Mouse (Mus musculus) embryo, embryonic 10.5 days (tissue): ENCODE measurements around the gene Tsc1.

Experiments used
- DNase-seq: peaks from one replicate; pipeline ENCODE4 v3.0.0-alpha.2; 2015; ENCODE audit warnings: low spot score

The Tsc1 gene

DNA sequence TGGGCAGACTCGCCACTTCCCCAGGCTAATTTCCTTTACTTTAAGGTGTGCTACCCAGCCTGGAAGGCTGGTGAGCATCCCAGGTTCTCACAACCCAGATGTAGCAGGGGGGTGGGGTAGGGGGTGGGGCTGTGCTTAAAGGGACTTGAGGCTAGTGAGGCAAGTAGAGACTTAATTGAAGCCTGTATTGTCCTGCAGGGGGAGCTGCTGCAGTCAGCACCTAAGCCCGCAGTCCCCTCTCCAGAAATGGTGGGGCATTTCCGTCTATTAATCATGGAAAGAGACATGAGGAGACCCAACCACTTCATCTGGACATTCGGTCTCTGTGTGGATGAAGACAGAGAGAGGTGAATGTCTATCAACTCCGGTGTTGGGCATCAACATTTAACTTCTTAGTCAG lies 24.7 kb upstream of the Tsc1 start:
- peak; percentile 39 for DNase-seq

DNA sequence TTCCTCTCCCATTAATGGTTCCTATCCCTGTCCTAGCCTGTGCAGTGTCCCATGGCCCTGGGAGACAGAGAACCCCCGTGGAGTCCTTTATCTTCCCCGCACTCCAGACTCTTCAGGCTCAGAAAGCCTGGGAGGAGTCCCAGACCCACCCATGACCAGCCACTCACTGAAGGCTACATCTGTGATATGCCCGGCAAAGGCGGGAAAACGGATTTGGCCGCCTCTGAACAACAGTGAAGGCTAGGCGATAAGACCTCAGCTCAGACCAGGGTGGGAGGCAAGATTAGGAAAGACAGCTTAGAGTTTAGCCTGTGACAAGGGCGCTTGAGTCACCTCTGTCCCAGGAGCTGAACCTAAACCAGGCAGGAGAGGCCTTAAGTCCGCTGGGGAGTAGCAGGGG lies 24.2 kb upstream of the Tsc1 start:
- no peak for DNase-seq

DNA sequence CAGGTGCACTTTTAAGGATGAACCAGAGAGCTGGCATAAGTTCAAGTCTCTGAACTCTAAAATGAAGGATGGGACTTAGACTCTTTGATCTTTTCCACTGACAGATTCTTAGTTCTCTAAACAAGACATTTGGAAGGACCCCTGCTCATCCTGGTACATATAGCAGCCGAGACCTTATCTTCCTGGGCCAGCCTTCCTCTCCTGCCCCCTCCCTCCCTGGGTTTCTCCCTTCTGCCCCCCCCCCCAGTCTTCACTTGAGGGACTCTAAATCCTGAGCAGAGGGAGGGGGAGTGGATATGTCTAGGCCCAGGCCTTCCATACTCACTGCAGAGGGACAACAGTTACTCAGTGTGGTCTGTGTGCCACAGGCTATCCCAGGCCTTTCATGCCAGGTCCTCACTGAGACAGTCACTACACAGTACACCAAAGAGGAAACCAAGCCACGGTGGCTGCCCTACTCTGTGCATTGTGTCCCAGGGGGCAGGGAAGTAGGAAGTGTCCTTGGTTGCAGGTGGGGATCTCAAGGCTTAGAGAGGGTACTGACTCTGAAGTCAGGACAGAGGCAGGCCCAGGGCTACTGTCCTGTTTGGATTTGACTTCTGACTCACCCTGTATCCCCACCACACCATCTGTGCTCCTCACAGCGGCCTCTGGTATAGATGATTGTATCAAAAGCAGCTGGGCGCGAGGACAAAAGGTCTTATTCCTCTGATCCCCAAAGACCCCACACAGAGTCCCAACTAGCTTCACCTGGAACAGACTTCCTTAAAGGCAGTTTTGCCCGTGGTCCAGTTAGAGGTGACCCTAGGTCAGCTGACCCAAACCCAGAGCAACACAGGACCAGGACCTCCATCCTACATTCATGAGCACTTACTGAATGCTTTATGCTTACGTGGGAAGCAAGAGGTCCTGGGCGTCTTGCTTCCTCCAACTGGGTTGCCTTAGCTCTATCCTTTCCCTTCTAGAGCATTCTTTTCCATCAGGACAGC lies 23.2 kb upstream of the Tsc1 start:
- DNase-seq = no peak

DNA sequence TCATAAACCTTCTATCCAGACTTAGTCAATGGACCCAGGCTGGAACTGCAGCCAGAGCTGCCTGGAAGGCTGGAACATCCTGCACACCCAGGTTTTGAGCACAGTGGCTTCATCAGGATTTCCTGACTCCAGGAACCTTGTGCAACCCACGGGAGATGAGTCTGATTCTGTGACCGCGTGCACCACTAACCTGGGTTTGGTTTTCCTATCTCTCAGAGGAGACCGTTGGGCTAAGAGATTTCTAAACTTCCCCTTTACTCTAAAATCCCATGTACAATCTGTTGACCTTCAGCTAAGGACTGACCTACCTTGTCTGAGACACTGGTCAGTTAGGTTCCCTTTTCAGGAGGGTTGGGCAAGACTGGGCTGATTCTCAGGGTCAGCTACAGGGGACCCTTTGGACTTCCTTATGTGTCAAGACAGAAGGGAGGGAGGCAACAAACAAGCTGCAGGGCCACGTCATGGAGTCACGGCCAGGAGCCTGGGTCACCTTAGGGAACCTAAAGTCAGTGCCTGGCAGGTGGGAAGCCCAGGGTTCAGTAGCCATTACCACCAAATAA lies 22.2 kb upstream of the Tsc1 start:
- DNase-seq = no peak

DNA sequence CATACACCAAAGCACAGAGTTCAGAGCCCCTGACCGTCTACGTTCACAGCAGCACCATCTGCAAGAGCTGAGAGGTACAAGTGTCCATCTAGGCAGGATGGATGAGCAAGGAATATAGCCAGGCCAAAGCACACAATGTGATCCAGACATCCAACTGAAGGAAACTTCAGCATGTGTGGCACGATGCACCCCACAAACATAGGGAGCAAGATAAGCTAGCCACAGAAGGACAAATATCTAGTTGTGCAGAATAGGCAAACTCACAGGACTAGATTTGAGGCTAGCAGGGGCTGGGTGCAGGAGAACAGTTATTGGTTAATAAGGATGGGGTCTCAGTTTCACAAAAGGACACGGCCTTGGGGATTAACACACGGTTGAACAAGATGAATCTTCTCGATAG lies 21.7 kb upstream of the Tsc1 start:
- no peak for DNase-seq

DNA sequence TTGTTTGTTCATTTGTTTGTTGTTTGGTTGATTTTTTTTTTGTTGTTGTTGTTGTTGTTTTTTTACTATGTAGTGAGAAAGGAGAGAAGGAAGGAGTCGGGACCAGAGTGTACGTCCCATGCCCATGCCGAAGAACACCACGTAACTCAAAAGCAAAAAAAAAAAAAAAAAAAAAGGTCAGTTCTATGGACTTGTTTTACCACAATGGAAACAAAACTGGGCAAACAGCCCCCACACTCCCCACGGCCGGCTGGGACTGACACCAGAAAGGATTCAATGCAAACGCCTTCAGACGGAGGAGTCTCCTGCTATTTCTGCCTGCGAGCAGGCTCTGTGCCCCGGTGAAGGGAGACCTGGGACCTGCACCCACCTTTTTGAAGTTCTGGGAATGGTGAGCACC lies 20.5 kb upstream of the Tsc1 start:
- DNase-seq = no peak

DNA sequence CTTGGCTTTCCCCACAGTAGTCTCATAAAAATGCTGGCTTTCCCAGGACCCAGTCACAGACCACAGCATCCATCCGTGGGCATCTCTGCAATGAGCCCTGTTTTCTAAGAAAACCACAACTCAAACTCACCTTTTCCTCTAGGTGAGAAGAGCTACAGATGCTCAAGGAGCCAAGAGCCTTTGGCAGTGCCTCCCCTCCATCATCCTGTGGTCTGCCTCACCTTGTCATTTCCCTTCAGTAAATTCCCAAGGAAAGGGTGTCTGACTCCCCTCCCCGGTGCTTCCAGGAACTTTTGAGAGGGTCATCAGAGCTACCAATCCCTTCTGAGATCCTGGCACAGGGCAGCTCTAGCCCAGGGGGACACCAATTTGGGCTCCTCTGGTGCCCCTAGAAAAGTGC lies 19.9 kb upstream of the Tsc1 start:
- DNase-seq = no peak

DNA sequence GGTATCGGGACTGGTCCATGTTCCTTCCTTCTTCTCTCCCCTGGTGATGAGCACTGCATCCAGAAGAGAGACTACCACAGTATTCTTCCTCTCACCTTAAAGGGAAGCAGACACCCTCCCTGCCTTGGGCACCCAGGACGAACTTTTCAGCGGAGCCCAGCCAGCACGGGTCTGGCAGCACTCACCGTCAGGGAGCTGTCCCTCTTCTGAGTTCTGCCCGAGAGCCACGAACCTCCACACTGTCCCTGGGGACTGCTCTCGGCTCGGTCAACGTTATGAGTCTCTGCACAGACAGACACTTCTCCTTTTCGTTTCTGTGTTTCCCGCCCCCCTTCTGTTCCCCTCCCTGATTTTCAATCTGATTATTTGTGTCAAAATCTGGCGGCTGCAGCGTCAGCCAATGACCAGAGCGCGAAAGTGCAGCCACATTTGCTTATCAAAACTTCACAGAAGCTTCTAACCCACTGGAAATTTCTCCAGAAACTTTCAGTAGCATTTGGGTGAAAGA lies 19.3 kb upstream of the Tsc1 start, which contains the start of gene Gfi1b:
Gene Gfi1b (minus strand): TSS at position 319 of the 508 bp plus-strand sequence.
- no peak for DNase-seq

DNA sequence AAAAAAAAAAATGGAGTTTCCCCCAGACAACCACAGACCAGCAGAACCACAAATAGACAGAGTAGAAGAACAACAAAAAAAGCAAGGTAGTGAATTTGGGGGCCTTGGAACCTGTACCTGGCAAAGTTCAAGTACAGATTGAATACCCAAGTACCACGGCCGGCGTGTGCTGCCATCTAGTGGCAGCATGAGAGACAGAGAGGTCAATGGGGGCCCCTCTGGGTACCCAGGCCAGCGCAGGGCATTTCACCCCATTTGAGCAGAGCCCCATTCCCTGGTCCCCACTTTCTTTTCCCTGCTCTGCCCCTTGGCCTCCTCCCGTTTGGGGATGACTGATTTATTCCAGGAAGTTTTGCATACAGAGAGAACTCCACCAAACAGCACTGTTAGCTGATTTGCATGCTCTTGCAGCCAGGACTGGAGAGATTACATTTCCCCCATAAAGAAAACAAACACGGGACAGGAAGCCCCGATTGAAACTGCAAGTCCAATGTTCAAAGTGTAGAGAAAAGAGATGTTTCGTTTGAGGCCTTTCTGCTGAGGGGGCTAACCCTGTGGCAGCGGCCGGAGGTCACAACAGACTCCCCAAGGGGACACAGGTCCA lies 18.4 kb upstream of the Tsc1 start:
- peak; percentile 74 for DNase-seq

DNA sequence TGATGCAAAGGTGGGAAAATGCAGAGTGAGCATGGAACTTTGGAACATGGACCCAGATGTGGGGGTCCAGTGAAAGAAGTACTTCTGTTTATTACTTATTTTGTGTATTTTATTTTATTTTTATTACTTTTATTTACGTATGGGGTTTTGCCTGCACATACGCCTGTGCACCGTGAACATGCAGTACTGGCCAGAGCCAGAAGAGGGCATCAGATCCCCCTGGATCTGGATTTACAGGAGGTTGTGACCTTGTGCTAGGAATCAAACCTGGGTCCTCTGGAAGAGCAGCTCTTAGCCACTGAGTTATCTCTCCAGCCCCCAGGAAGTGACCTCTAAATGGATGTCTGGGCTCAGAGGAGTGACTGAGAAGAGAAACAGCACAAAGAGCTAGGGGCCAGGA lies 16.2 kb upstream of the Tsc1 start:
- DNase-seq = no peak

DNA sequence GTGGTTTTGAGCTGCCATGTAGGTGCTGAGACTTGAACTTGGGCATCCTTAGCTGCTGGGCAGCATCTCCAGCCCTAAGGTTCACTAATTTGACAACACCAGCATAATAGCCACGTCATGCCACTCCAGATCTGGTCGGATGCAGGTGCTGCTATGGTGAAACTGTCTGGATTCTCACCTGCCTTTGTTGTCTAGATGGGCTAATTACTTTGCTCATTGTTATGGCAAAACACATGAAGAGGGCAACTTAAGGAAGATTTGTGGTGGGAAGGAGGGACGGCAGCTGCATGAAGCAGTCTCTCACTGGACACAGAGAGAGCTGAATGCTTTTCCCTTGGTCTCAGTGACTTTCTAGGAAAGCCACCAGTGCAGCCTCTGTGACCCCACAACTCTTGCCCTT lies 15.0 kb upstream of the Tsc1 start:
- DNase-seq = no peak

DNA sequence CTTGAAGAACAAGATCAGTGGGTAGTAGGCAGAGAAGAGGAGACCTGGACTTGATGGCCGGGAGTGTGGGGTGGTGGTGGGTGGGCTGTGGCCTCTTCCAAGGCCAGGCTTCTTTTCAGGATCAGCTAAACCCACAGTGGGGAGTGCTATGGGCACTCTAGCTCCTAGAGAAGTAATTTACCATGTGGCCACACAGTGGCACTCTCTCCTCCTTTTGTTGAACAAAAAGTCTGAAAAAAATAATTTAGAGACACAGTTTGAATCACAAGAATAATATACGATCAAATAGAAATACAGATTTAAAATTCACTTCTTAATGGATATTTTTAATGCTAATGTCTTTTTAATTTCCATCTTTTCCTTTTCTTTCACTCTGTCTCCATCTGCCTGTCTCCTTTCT lies 13.0 kb upstream of the Tsc1 start:
- DNase-seq = no peak

DNA sequence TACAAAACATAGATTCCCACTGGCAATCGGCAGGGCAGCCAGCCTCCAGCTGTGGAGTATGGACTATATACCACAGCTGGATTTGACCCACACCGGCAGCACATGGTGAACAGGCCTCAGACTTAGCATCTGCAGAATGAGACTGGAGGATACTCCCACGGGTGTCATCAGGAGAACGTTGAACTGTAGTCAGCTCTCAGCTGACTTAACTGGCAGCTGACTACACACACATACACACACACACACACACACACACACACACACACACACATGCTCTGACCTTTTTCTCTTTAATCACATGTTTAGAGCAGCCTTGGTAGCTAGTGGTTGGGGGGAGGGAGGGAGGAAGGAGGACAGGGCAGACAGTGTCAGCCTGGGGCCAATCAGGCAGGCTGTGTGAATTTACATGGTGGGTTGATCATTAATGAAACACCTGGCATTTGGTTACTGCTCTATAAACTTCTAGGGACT lies 11.1 kb upstream of the Tsc1 start:
- no peak for DNase-seq

DNA sequence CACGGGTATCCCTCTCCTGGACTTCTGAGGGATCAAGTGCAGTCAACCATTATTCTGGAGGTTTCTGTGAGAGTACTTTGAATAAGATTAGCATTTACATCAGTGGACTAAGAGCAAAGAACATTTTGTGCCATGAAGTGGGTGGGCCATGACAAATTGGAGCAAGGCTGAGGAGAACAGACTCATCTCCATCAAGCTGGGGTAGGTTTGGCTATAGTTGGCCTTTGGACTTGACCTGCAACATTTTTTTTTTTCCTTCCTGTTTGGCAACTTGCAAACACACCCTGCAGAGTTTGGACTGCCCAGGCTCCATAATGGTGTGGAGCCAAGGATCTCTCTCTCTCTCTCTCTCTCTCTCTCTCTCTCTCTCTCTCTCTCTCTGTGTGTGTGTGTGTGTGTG lies 8.4 kb upstream of the Tsc1 start:
- no peak for DNase-seq

DNA sequence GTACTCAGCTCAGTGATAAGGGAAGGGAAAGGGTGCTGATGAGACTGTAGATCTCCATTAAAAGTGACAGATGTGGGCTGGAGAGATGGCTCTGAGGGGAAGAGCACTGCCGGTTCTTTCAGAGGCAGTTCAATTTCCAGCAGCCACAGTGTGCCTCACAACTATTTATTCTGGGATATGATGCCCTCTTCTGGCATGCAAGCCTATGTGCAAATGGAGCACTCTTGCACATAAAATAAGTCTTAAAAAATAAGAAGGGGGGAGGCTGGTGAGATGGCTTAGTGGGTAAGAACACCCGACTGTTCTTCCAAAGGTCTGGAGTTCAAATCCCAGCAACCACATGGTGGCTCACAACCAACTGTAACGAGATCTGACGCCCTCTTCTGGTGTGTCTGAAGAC lies 7.9 kb upstream of the Tsc1 start:
- no peak for DNase-seq

DNA sequence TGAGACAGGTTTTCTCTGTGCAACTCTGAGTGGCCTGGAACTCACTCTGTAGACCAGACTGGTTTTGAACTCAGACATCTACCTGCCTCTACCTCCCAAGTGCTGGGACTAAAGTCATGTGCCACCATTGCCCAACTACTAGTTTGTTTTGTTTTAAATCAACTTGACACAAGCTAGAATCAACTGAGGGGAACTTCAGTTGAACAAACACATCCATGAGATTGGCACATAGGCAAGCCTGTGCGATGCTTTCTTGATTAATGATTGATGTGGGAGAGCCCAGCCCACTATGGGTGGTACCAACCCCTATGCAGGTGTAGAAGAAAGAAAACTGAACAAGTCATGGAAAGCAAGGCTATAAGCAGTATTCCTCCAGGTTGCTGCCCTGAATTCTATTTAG lies 5.8 kb upstream of the Tsc1 start:
- DNase-seq = no peak

DNA sequence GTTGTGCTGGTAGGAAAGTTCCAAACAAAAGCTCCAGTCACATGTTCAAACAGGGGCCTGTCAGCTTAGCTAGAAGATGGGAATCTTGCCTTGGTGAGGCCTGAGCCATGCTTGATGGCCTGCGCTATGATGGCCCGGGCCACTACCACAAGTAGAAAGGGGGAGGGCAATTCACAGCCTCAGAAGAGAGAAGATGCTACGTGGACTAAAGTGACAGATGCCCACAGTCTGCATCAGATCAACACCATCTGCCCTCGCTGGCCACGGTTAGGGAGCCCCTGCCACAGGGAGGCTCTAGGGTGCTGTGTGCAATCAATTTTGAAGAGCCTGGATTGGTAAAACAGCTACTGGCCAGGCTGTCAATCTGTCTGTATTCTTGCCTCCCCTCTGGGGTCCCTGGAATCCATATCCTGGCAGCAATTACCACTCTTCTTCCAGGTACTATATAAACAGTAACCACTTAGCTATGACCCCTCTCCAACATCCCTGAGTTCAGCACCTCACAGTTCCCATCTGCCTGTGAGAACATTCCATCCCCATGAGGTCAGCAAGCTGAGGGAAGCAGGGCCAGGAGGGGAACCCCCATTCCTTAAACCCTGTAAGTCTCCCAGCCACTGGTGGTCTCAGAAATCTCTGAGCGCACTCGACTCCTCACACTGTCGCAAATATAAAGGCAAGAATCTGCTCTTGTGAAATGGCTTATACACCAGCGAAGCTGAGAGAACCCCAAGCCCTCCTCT lies 3.8 kb upstream of the Tsc1 start:
- DNase-seq = no peak

DNA sequence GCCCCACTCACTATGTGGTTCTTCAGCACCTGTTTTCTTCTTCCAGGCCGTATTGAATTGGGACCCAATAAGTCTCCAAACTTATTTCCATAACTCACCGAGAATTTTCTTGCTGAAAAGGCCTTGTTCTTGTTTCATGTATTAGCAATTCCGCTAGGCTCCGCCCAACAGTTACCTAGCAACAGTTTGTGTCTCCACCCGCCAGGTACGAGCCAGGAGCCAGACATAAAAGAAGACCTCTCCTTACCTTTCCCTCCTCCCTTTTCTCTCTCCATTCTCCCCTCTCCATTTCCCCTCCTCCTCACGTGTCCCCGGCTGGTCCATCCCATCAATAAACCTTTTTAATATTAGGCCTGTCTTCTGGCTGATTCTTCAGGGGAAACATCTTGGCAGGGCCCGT lies 2.7 kb upstream of the Tsc1 start:
- peak; percentile 18 for DNase-seq

DNA sequence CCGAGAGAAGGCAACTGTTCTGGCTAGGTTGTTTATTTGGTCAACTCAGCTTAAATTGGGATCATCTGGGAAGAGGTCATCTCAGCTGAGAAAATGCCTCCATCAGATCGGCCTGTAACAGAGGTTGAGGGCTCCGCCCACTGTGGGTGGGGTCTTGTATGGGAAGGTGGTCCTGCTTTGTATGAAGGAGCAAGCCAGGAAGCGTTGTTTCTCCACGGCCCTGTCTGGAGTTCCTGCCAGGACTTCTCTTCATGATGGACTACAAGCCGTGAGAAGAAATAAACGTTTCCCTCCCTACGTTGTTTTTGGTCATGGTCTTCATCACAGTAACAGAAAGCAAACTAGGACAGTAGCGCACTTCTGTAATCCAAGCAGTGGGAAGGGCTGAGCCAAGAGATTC lies 2.1 kb upstream of the Tsc1 start:
- DNase-seq = peak; percentile 83

DNA sequence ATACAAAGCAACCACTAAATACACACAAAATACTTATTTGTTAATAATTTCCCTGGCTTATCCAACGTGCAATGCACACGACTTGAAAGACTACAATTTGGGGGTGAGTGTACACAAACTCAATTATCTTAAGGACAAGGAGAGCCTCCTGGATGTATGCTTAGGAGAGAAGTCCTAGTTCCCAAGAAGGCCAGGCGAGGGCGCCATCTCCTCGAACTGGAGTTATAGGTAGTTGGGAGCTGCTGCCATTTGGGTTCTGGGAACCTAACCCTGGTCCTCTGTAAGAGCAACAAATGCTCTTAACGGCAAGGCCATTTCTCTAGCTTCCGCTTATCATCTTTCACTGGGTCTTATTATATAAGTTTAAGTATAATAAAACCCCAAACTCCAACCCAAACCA lies 1.2 kb upstream of the Tsc1 start:
- DNase-seq = peak; percentile 57

DNA sequence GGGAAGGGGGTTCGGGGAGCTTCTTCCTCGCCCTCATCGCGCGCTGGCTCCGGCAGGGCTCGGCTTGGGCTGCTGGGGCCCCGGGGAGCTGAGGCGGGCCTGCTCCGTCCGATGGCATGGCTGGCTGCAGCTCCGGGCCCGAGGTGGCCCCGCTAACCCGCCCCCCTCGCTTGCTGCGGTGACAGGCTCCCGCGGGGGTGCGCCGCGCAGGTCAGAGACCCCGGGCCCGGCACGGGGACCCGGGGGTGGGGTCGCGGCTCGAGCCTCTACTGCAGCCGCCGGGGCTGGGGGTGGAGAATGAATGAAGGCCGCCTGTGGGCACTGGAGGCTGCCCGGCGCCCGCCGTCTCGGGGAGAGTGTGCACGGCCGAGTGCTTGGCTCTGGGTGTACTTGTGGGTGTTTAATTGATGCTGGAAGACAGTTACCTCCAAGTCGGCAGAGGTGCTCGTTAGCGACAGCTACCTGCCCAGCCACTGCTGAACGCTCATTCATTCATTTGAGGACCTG lies 460 bp downstream of the Tsc1 start:
- peak; percentile 41 for DNase-seq

DNA sequence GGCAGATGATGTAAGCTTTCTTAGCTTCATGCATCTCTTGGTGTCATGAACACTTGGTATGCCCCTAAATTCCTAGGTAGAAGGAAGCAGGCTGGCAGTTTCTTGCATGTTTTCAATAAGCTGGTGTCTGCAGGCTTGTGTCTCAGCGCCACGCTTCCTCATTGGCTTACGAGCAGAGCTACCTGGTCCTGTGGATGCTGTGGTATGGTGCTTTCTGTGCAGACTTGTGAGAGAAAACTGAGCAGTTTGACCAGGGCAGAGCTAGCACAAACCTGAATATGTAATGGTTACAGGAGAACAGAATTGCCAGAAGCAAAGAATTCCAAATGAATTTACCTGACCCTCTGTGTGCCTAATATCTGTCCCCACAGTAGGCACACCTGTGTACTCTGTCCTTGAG lies 2.1 kb downstream of the Tsc1 start:
- no peak for DNase-seq
